Mouse (Mus musculus) left cerebral cortex, postnatal 4 days (tissue): ENCODE data around the gene Myo16. TPM values are rescaled to one million over a fixed set of nuclear protein-coding genes. Genes with fewer than 3 reads are reported as not detected.
A peak's percentile ranks its signal among the peaks of the same experiment; 100 is the strongest.

Experiments used
- DNase-seq: peaks from one replicate; pipeline ENCODE4 v3.0.0-alpha.2; 2022
- intact Hi-C: fragments of 180-260 bp; cut with DNase I; formaldehyde crosslinking; loops from one replicate; pipeline ENCODE4 v1.15.1; 2025
- total RNA-seq, 2 experiments: library from RNA; stranded (reverse); gene quantifications; 2 replicates each; pipeline ENCODE4 v1.2.3; 2021

Myo16 gene
- total RNA-seq, 2 experiments from 2014 or later = 117 to 126 TPM

DNA sequence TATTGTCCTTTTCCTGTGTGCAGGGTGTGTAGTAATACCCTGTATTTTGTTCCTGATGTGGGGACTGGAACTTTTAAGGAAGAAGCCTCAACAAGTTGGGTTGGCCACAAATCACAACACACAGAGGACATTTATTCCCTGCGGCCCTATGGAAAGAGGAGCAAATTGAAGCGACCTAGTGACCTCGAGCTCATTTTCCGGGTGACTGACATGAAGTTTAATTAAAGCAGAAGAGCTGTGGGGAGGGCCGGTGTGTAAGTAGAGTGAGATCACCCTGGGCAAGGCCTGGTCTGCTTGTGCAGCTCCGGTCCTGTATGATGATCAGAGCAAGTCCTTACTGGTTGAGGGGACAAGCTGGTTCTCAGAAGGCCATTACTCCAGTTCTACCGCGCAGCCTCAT, 363.7 kb downstream of the Myo16 start:
- intact Hi-C loops = no loop called here
- DNase-seq = no peak

DNA sequence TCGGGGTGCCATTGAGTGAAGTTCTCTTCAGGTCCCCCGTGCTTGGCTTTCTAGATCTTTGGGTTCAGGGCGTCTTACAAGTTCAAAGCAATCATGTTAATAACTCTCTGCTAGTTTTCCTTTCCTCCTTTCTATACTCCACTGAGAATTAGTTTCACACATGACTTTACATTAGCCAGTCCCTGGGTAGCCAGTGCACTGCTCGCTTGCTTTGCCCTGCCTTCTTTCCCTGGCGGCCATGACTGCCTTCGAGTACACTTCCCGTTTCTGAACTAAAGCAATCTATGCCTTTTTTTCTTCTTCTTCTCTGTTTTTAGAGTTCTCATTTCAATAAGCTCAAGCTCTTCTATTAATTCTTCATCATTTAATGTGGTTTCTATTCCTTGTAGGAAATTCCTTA, 365.6 kb downstream of the Myo16 start:
- intact Hi-C loops = no loop called here
- DNase-seq = no peak

DNA sequence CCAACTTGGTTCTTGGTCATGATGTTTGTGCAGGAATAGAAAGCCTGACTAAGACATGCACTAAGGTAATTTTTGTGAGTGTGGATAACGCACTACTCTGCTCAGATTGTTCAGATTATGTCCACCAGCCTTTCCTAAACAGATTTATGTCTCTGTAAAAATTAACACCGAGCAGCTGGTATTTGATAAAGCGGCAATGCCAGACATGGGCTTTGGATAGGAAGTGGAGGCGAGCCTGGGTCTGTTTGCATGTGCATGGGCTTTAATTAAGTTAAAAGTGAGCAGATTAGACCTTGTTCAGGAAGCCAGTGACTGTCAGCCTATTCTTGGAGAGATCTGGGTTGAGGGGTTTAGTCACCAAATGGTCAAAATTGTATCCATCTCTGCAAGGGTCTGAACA, 367.8 kb downstream of the Myo16 start:
- no peak for DNase-seq
- intact Hi-C loops = no loop called here

DNA sequence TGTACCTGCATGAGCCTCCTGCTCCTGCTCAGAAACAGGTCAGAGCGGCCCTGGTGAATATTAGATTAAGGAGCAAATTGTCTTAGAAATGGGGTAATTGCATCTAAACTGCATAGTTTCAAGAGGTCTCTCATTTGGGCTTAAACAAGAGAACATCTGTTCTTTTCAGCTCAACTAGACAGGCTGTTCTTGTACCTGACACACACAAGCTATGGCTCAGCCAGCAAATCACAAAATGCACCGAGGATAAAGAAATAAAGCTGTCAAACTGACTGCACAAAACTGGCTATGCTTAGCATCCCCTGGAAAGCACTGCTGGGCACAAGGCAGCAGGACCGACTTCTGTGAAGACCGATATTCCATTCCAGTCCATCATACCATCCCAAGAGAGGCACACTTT, 372.0 kb downstream of the Myo16 start:
- DNase-seq = no peak
- intact Hi-C loops = no loop called here

DNA sequence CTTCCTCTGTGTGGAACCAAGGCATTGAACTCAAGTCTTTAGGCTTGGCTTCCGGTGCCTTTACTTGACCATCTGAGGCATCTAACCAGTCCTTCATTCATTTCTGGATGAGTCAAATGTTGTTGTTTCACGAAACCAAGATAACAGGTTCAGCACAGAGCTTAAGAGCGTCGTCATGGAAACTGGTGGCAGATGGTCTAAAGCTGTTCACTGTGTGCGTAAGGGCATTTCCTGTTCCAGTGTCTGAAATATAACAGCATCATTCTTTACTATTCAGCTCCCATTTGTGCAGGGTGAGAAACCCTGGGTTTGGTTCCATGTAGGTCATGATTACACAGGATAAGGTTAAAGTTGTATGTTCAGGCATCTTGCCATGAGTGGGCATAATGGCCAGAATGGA, 372.9 kb downstream of the Myo16 start:
- DNase-seq = no peak
- intact Hi-C loops = no loop called here

- DNase-seq = no peak
- intact Hi-C loops = no loop called here
These were observed 381.0 kb downstream of the Myo16 start for GRCm38 (mm10) chr8:10534619-10535286.

DNA sequence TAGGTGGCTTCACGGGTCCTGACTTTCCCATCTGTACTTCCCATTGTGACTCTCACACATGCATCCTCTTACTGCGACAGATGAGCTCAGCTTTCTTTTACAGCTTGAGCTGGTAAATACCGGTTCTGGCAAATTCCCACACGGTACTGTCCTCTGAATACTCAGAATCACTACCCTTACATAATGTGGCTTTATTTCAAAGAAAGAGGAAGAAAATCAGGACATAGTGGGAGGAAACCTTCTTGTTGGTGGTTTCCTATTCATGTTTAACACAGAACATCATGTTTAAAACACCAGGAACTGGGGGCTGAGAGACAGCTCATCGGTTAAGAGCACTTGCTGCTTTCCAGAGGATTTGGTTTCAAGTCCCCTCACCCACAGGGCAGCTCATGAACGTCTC, 384.6 kb downstream of the Myo16 start:
- no peak for DNase-seq
- intact Hi-C loops = no loop called here

DNA sequence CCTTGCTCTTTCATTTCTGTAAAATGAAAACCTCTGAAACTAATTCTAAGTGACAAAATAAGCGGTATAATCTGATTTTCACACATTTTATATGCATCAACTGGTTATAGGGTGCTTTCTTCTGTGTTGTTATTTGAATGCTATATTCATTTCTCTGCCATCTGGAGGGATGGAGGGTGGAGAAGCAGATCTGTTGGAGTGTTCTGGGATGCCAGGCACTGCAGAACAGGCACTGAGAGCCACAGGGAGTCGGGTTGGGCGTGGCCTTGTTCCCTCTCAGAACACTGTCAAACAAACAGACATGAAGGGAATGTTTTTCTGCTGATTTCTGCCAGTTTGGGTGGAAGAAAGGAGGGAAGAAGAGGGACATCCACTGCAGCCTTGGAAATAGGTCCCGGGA, 386.0 kb downstream of the Myo16 start:
- DNase-seq = no peak
- intact Hi-C loops = no loop called here

GRCm38 (mm10) chr8:10545890-10546289, 392.2 kb downstream of the Myo16 start:
- DNase-seq = no peak
- intact Hi-C loops = no loop called here

DNA sequence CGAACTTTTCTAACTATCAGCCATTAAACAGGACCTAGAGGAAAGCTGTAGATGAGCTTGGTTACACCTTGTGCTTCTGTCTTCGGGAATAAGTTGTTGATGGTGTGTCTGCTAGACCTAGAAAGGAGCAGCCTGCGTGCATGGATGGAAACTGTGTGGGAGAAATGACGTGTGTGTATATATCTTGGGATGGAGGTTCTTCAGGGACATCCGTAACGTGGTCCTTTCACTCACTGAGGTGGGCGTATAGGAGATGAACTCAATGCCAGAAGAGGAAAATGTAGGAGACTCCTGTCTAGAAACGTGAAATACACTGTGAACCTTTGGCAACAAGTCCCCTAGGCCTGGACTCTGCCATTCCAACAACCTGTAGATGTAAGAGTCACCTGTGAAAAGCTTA, 392.8 kb downstream of the Myo16 start:
- DNase-seq = no peak
- intact Hi-C loops = no loop called here

DNA sequence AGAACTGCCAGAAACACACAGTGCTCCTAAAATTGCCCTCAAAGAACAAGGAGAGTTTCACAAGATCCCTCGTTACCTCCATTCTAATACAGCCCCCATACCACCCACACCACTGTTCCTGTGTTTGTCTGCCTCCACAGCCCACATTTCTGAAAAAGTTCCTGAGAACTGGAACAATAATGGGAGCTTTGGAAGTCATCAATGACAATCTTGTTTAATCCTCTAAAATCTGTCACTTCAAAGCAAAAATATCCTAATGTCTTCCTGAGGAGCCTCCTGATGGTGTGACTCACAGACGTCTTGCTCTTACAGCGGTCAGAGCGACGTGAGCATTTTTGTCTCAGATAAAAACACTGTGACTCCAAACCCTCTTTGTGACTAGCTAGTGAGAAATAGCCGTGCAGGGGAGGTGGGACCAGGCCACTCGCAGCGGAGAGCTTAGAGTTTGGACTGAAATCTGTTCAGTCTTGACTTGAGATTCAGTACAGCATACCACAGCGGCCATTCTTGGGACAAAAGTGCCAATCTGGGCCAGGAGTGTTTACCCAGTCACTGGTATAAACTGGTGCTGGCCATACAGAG, 394.4 kb downstream of the Myo16 start:
- intact Hi-C loops = no loop called here
- DNase-seq = no peak

GRCm38 (mm10) chr8:10549434-10549833, 395.7 kb downstream of the Myo16 start:
- intact Hi-C loops = no loop called here
- DNase-seq = no peak

DNA sequence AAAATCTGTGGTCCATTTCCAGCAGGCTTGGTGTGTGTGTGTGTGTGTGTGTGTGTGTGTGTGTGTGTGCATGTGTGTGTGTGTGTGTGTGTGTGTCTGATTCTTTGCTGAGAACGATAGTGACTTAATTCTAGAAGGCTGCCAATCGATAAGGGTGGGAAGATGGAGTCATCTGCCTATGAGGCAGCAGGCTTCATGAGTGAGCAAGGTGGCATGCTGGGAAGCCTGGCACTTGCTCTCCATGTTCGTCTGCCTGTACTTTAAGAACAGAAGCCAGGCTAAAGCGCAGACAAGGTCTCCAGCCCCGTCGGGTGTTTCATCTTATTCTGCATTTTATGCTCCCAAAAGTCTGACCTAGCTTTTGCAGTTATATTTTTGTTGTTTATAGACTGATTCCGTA, 404.2 kb downstream of the Myo16 start:
- intact Hi-C loops = no loop called here
- DNase-seq = no peak

DNA sequence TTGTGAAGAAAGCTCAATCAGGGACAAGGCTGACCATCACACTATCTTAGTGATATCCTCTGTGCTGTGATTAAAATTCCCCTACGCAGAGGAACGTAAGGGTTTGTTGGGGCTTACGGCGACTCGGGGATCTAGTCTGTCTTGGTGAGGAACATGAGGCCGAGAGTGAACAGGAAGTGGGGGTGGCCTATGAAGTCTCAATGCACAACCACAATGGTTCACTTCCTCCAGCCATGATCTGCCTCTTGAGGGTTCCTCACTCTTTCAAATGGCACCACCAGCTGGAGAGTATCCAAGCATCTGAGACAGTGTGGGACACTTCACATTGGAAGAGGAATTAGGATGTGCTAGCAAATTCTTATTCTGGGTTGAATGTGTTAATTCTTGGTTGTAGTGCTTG, 405.8 kb downstream of the Myo16 start:
- no peak for DNase-seq
- intact Hi-C loops = no loop called here

- DNase-seq = no peak
- intact Hi-C loops = no loop called here
These were observed 407.9 kb downstream of the Myo16 start for GRCm38 (mm10) chr8:10561616-10562015.

DNA sequence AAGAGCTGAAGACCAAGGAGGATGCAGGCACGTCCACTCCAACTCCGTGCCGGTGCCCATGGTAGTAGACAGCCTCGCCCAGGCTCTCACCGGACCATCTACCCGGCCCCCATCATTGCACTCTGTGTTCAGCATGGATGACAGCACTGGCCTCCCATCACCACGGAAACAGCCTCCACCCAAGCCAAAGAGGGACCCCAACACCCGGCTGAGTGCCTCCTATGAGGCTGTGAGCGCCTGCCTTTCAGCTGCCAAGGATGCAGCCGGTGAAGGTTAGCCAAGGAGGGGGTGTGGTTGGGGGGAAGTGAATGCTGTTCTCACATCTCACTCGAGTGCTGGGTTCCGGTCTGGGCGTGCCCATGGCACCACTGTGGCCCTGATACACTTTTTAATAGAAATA, 408.3 kb downstream of the Myo16 start:
- intact Hi-C loops = no loop called here
- DNase-seq = no peak

DNA sequence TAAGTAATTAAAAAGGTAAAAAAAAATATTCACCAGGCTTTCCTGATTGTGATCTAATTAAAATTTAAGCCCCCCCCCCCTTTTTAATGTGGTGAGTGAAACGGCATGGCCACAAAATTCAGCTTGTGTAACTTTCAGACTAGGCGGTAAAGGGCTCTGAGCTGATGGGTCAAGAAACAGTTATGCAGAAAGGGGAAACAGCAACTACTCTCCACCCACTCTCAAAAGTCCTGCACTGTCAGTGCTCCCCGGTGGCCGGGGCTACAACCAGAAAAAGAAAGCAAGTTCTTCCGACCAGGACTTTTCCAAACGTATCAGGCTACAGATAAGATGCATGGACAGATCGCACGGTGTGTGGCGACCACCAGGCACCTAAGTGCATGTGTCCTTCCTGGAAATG, 408.9 kb downstream of the Myo16 start:
- no peak for DNase-seq
- intact Hi-C loops = no loop called here

DNA sequence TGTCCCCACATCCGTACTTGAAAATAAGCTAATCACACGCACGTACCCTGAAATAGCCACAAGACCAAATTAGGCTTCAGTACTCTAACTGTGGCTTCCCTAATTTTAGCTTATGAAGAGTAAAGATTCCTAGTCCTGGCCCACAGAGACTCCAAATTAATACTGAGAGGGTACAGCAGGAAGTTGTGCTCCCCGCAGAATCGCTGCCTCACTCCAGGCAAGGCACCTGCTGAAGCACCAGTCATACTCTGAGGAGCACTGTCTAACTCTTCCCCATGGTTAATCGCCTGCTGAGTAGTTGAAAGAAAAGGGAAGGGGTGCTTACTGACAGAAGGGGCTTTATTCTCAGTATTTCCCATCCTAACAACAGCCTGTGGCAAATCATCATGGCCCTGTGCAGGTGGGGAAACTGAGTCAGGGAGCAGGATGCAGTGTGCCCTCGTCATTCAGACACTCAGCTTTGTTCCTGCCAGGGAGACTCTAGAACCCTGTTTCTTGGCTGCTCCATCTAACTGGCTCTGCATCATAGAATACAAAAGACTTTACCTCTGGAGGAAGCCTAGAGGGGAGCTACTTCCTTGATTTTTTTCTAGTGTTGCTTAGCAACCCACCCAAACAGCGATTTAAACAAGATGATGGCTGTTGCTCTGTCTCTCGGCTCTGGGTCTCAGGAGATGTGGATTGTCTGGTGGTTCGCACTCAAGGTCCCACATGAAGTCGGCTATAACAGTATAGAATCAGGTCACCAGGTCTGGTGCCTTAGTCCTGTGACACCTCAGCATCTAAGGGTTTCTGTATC, 411.7 kb downstream of the Myo16 start:
- no peak for DNase-seq
- intact Hi-C loops = no loop called here

DNA sequence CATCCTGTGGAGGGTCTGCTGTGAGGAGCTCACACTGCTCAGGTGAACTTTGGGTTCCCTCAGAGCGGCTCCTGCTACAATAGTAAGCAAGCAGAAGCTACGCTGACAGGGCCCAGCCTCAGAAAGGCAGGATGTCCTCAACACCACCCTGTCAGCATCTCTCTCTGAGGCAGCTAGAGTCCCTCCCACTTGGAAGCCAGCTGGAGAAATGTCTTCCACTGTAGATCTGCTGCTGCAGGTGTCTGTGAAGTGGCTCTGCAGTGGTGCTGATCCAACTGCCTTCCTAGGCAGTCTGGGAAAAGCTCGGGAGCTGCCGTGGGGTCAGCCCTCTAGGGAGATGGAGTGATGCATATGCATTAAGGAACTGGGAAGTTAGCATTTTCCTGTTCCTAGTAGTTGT, 414.7 kb downstream of the Myo16 start:
- no peak for DNase-seq
- intact Hi-C loops = no loop called here

GRCm38 (mm10) chr8:10574096-10574495, 420.4 kb downstream of the Myo16 start:
- peak; percentile 84 for DNase-seq
- intact Hi-C loops = loop anchor here (5.0 kb wide), 1 partner anchor 613 kb away; no protein-coding TSS in a partner anchor

DNA sequence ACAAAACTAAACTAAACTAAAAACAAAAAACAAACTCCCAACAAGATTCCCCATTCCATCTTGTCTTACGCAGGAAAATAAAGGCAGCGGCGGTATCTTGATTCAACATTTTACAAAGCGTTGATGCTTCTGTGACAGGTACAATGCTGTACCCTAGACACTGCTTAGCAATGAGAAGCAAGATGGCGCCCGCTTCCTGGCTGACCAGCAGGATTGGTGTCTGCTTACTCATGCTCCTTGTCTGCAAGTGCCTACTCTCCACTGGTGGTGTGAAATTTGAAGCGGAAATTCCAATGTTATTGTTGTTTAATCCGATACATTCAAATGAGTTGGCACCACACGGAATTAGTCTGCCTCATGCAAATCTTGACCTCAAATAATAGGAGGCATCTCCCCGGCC, 421.5 kb downstream of the Myo16 start:
- intact Hi-C loops = loop anchor here (5.0 kb wide), 1 partner anchor 432 kb away; the partner anchor contains the start of gene Irs2
- DNase-seq = no peak
